Mouse (Mus musculus) lung, postnatal 0 days (tissue): ENCODE data around the gene Spns3.

Experiments
- CTCF ChIP-seq: IDR thresholded peaks from 2 replicates; pipeline ENCODE4 v1.5.1; 2016; ENCODE audit warnings: antibody characterized with exemption, mild to moderate bottlenecking
- EP300 ChIP-seq: IDR thresholded peaks from 2 replicates; pipeline ENCODE4 v1.6.1; 2016; ENCODE audit warnings: antibody characterized with exemption, mild to moderate bottlenecking, control low read depth

DNA sequence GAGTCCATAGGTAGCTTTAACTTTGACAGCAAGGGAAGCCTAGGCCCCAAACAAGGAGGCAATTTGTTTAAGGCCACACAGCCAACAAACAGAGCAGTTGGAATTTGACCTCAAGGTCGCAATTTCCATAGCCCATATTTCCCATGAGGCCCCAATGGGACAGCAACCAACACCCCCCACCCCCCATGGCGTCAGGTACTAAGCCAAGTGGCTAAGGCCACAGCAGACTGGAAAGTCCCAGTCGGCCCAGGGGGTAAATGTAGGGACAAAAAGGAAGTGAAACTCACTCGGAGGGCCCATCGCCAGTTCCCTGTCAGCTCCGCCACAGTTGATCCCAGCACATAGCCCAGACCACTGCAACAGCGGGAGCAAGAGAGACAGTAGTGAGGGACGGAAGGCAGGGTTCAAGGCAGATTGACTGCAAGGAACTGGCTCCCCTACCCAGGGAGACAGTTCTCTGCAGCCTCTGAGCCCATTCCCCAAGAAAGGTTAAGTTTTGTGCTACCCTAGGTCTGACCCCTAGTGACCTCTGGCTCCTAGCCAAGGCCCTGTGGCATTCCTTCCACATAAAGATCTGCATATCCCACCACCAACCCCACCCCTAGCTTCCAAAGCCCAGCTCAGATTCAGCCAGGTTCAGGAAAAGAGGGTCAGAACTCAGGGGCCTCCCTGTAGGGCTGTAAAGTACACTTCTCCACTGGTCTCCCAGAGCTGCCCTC is 12.1 kb downstream of the Spns3 start:
- TF ChIP-seq CTCF (no peak), EP300 (no peak)
